Mouse (Mus musculus): ENCODE measurements around the gene Olig2. TPM values are rescaled to one million over a fixed set of nuclear protein-coding genes. Genes with fewer than 3 reads are reported as not detected.

Olig2 gene
- polyA plus RNA-seq, 1 experiment from 2014 or later = not detected

DNA sequence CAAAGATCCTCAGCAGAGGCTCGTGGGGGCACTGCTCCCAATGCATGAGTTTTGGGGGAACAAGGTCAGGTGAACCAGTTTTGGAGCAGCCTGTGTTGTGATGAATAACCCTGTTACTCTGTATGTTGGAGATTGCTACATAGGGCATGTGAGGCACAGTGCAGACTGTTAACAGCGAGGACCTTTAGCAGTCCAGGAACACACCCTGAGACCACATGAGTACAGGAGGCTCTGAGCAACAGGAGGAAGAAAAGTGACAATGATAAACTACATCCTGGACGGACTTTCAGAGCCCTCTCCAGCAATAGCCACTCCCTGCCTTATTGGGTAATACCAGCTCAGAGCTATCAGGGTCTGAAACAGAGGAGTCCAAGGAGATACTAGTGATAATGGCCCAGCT, 33.7 kb downstream of the Olig2 start:
- H3K27ac ChIP-seq (replicated peaks) = no peak overlapping the region
- H3K27me3 ChIP-seq = peaks cover 73% of the 10 kb centered on the region
- no peak overlapping the region for H3K4me2 ChIP-seq
- H3K36me3 ChIP-seq (replicated peaks) = no peaks in the 10 kb centered on the region
- no peaks in the 10 kb centered on the region for H3K9me3 ChIP-seq (replicated peaks)
- WGBS (ENCODE audit: insufficient replicate concordance) = 21% methylated on average over 3 of the region's 3 CpGs
- H3K4me3 ChIP-seq (replicated peaks) = no peak overlapping the region
- H3K4me1 ChIP-seq (replicated peaks) = no peaks in the 10 kb centered on the region
- no peak for ATAC-seq (ENCODE audit: insufficient read depth)
- H3K9ac ChIP-seq = no peak overlapping the region

GRCm38 (mm10) chr16:91260861-91261260, 35.6 kb downstream of the Olig2 start:
- ATAC-seq (ENCODE audit: insufficient read depth) = no peak
- WGBS (ENCODE audit: insufficient replicate concordance) = 62% methylated on average over 3 of the region's 3 CpGs
- Histone ChIP-seq H3K27ac (replicated peaks) (no peak overlapping the region), H3K4me1 (replicated peaks) (no peaks in the 10 kb centered on the region), H3K4me2 (no peak overlapping the region), H3K27me3 (peaks cover 85% of the 10 kb centered on the region), H3K9ac (no peak overlapping the region), H3K4me3 (replicated peaks) (no peak overlapping the region), H3K36me3 (replicated peaks) (no peaks in the 10 kb centered on the region), H3K9me3 (replicated peaks) (no peaks in the 10 kb centered on the region)

DNA sequence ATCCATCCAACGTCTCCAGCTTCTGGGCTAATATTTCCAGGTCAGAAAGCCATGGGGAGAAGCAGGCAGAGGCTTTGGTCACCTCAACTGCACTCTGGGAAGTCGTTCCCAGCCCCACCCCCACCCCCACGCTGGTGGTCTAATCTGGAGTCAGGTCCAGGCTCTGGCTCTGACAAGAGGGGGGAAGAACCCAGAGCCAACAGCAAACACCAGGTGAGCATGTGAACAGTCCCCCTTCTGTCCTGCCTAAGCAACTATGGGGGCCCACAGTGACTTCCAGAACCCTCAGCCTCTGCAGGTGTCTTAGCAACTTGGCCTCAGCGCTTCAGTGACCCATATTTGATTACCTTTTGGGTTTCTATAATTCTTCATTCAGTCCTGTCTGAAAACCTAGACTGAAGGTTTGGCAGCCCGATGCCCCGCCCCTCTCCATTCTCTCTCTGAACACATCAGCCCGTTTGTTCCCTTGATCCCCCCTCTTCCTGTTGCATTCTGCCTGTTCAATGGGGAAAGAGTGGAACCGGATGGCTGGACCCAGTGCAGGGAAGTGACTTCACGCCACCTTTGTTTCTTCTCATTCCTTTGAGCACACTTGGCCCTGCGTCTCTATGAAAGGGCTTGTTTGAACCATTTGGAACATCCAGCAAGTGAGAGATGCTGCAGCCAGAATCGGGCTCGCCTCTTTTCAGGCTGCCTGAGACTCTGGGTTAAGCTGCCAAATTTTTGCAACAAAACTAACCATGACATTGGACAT, 37.4 kb downstream of the Olig2 start:
- Histone ChIP-seq H3K4me1 (replicated peaks) (no peaks in the 10 kb centered on the region), H3K9ac (no peak overlapping the region), H3K27ac (replicated peaks) (no peak overlapping the region), H3K4me3 (replicated peaks) (no peak overlapping the region), H3K36me3 (replicated peaks) (no peaks in the 10 kb centered on the region), H3K9me3 (replicated peaks) (no peaks in the 10 kb centered on the region), H3K27me3 (peaks cover 85% of the 10 kb centered on the region), H3K4me2 (no peak overlapping the region)
- 28% methylated on average over 12 of the region's 12 CpGs for WGBS (ENCODE audit: insufficient replicate concordance)
- no peak for ATAC-seq (ENCODE audit: insufficient read depth)

GRCm38 (mm10) chr16:91265972-91266371, 40.7 kb downstream of the Olig2 start:
- peaks cover 87% of the 10 kb centered on the region for H3K27me3 ChIP-seq
- WGBS (ENCODE audit: insufficient replicate concordance) = 64% methylated on average over 6 of the region's 6 CpGs

GRCm38 (mm10) chr16:91268724-91269452, 43.6 kb downstream of the Olig2 start:
- H3K4me3 ChIP-seq (replicated peaks) = no peak overlapping the region
- no peak overlapping the region for H3K9ac ChIP-seq
- no peak overlapping the region for H3K27ac ChIP-seq (replicated peaks)
- 12% methylated on average over 13 of the region's 13 CpGs for WGBS (ENCODE audit: insufficient replicate concordance)
- 0 out of 2 replicates have a peak, but pooled peaks cover 8% of the 10 kb centered on the region for H3K4me1 ChIP-seq (replicated peaks)
- H3K27me3 ChIP-seq = peaks cover 96% of the 10 kb centered on the region
- peak overlapping the region; percentile 56 for H3K4me2 ChIP-seq
- ATAC-seq (ENCODE audit: insufficient read depth) = 0 out of 2 replicates have a peak, but pooled peaks have one; percentile 29
- no peaks in the 10 kb centered on the region for H3K36me3 ChIP-seq (replicated peaks)
- no peaks in the 10 kb centered on the region for H3K9me3 ChIP-seq (replicated peaks)

More at GRCm38 (mm10) chr16:91265972-91266371, 40.7 kb downstream of the Olig2 start:
- no peak for ATAC-seq (ENCODE audit: insufficient read depth)
- H3K4me1 ChIP-seq (replicated peaks) = 0 out of 2 replicates have a peak, but pooled peaks cover 8% of the 10 kb centered on the region
- no peaks in the 10 kb centered on the region for H3K9me3 ChIP-seq (replicated peaks)
- H3K4me2 ChIP-seq = no peak overlapping the region
- H3K4me3 ChIP-seq (replicated peaks) = no peak overlapping the region
- H3K9ac ChIP-seq = no peak overlapping the region
- H3K27ac ChIP-seq (replicated peaks) = no peak overlapping the region
- H3K36me3 ChIP-seq (replicated peaks) = no peaks in the 10 kb centered on the region

- H3K4me1 ChIP-seq (replicated peaks) = 0 out of 2 replicates have a peak, but pooled peaks cover 8% of the 10 kb centered on the region
- no peaks in the 10 kb centered on the region for H3K9me3 ChIP-seq (replicated peaks)
- no peaks in the 10 kb centered on the region for H3K36me3 ChIP-seq (replicated peaks)
- H3K4me3 ChIP-seq (replicated peaks) = peak within 1 kb of the TSS; percentile 36
- ATAC-seq (ENCODE audit: insufficient read depth) = peak; percentile 79
- H3K27me3 ChIP-seq = peaks cover 97% of the 10 kb centered on the region
- under 1% methylated on average over 64 of the region's 64 CpGs for WGBS (ENCODE audit: insufficient replicate concordance)
- no peak within 1 kb of the TSS for H3K27ac ChIP-seq (replicated peaks)
- H3K9ac ChIP-seq = no peak within 1 kb of the TSS
- H3K4me2 ChIP-seq = peak within 1 kb of the TSS; percentile 56
These were observed 44.4 kb downstream of the Olig2 start, which contains the start of gene Olig1 for GRCm38 (mm10) chr16:91269468-91270211. Gene Olig1, plus strand, starts transcription at chr16:91269772.

GRCm38 (mm10) chr16:91270212-91270971, 45.1 kb downstream of the Olig2 start:
- Histone ChIP-seq H3K36me3 (replicated peaks) (no peaks in the 10 kb centered on the region), H3K4me1 (replicated peaks) (0 out of 2 replicates have a peak, but pooled peaks cover 8% of the 10 kb centered on the region), H3K9me3 (replicated peaks) (no peaks in the 10 kb centered on the region), H3K27ac (replicated peaks) (no peak overlapping the region), H3K4me2 (peak overlapping the region; percentile 56), H3K9ac (no peak overlapping the region), H3K27me3 (peaks cover 100% of the 10 kb centered on the region), H3K4me3 (replicated peaks) (peak overlapping the region; percentile 36; the same call in 1 of the 2 replicates)
- no peak for ATAC-seq (ENCODE audit: insufficient read depth)
- 1% methylated on average over 63 of the region's 63 CpGs for WGBS (ENCODE audit: insufficient replicate concordance)

DNA sequence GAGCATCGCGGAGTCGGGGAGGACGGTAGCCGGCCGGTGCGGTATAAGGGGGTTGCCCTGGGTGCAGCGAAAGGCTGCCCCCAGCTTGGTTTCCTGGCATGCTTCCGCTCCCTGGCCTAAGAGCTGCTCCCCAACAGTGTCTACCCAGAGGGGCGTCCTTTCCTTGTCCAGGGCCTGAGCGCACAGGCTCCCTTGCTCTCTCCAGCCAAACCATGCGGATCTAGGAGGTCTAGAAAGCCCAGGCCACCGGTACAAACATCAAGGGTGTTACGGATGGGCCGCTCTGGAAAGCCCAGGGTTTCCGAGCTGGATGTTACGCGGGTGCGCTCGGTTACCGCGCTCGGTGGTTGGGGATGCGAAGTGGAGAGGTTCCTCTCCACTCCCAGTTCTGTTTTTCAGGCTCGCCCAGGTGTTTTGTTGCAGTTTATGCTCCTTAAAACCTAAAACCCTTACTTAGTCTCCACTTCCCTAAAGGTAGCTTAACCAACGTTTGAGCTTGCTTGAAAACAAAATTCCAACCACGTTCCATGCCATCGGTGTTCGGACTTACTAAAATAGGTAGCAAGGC, 45.8 kb downstream of the Olig2 start:
- Histone ChIP-seq H3K9me3 (replicated peaks) (no peaks in the 10 kb centered on the region), H3K9ac (no peak overlapping the region), H3K4me1 (replicated peaks) (0 out of 2 replicates have a peak, but pooled peaks cover 8% of the 10 kb centered on the region), H3K4me2 (no peak overlapping the region), H3K27ac (replicated peaks) (no peak overlapping the region), H3K36me3 (replicated peaks) (no peaks in the 10 kb centered on the region), H3K27me3 (peaks cover 98% of the 10 kb centered on the region), H3K4me3 (replicated peaks) (no peak overlapping the region)
- ATAC-seq (ENCODE audit: insufficient read depth) = no peak
- WGBS (ENCODE audit: insufficient replicate concordance) = 3% methylated on average over 29 of the region's 29 CpGs

- 3% methylated on average over 20 of the region's 20 CpGs for WGBS (ENCODE audit: insufficient replicate concordance)
- Histone ChIP-seq H3K9ac (no peak overlapping the region), H3K9me3 (replicated peaks) (no peaks in the 10 kb centered on the region), H3K4me3 (replicated peaks) (no peak overlapping the region), H3K27me3 (peaks cover 98% of the 10 kb centered on the region), H3K4me1 (replicated peaks) (0 out of 2 replicates have a peak, but pooled peaks cover 8% of the 10 kb centered on the region), H3K27ac (replicated peaks) (no peak overlapping the region), H3K36me3 (replicated peaks) (no peaks in the 10 kb centered on the region), H3K4me2 (no peak overlapping the region)
- ATAC-seq (ENCODE audit: insufficient read depth) = no peak
These were observed 46.4 kb downstream of the Olig2 start for GRCm38 (mm10) chr16:91271634-91272033.

Measured in liver, embryonic 15.5 days (tissue).